Mouse (Mus musculus): ENCODE data around the gene Gnas.

DNA sequence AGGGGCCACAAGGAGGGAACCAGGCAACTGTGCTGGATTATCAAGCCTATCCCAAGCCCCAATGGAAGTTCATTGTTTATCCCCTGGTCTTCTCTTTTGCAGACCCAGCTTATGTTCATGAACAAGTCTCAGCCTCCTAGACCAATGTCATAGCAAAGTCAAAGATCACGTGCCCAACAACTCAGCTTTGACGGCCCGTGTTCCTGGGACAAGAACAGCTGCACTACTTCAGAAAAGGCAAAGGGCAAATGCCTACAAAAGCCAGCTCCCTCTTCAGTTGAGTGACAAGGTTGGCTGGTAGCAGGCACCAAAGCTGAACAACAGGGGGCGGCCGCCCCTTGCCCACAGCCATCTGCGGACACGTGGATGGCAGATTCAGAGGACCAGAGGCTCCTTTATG is 13.7 kb upstream of the Gnas start:
- TF ChIP-seq CTCF (IDR thresholded peaks at IDR 0.05; ENCODE audit: control insufficient read depth, insufficient read depth, insufficient read length) = no peak
- TF ChIP-seq CEBPB (IDR thresholded peaks at IDR 0.05; ENCODE audit: low read depth) = no peak
- TF ChIP-seq MYOG (IDR thresholded peaks at IDR 0.05; ENCODE audit: control insufficient read depth, extremely low read depth, insufficient read length) = no peak
- no peak for TF ChIP-seq MAX (IDR thresholded peaks at IDR 0.05)
- no peak for TF ChIP-seq USF1 (IDR thresholded peaks at IDR 0.05; ENCODE audit: low read depth)
